Mouse (Mus musculus) CD4-positive, CD25-positive, alpha-beta regulatory T cell, adult 4 months (primary cell): ENCODE measurements around the gene Pigp. TPM values are rescaled to one million over a fixed set of nuclear protein-coding genes. Genes with fewer than 3 reads are reported as not detected.

ENCODE experiments used
- ATAC-seq: one replicate; pipeline ENCODE4 v1.8.0; 2017
- polyA plus RNA-seq, 2 experiments: library from polyadenylated mRNA; unstranded; fragments of 100-300 nt; shearing (Covaris generic); gene quantifications; one replicate each; pipeline ENCODE4 v1.2.1; 2017

Pigp gene
- polyA plus RNA-seq, result 10 to 100 TPM; 69.4 to 71.7 TPM

DNA sequence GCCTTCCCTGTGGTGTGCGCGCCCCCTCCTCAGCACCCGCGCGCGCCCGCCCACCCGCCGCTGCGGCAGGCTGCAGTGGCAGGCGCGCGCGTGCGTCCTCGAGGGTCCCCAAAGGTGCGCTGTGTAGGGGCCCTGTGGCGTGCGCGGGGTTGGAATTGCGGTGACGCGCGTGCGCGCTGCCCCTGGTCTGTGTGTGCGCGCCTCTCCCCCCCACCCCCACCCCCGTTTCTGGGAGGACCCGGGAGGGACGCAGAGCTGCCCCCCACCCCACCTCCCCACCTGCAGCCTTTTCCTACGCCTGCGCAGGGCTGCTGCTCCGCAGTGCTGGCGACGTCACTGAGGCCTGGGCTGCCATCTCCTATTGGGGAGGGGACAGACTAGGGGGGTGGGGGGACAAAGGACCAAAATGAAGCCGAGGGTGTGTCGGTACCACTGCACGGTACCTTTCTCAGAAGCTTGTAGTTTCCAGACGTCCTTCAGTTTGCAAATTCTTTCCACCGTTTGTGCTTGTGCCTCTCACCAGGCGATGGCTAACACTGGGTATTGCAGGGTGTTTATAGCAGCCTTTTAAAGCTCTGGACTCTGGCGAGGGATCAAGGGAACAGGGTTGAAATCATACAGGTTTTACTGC lies at the start of gene Pigp:
Gene Pigp (minus strand): TSS at position 542 of the 631 bp plus-strand sequence.
- peak; percentile 55 for ATAC-seq

DNA sequence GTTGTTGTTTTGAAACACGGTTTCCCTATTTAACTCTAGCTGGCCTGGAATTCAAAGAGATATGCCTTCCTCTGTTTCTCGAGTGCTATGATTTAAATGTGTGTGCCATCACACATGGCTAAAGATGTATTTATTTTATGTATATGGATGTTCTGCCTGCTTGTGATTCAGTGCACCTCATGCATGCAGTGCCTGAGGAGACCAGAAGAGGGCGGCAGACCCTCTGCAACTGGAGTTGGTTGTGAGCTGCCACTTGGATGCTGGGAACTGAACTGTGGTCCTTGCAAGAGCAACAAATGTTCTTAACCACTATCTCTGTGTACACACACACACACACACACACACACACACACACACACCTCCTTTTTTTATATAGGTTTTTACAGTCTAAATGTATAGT lies 48.9 kb upstream of the Pigp start:
- ATAC-seq, result no peak

DNA sequence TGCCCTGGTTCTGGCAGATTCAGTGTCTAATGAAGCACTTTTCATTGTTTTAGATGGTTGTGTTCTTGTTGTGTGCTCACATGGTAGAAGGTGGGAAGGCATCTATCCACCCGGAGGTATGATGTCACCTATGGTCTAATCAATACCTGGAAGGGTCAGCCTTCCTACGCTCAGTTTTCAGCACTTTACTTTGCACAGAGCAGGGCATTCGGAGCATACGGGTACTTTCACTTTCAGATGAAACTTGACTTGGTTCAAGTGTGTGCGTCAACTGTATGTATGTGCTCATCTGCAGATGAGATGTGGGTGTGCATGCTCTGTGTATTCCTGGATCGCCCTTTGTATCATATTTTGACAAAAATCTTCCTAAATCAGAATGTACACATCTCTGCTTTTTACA lies 42.5 kb upstream of the Pigp start:
- peak; percentile 87 for ATAC-seq

DNA sequence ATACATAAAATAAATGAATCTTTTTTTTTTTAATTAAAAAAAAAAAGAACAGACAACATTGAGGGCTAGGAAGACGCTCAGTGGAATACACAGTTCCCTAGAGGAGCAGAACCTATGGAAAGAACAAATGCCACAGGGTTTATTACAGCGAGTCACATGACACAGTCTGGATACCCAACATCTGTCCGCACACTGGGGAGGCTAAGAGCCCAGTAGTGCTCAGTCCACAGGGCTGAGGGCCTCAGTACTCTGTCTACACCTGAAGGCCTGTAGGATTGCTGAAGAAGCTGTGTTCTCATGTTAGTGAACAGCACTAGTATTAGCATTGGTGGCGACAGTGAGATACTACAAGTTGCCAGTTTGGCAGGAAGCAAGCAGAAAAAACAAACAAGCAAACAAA lies 41.1 kb upstream of the Pigp start:
- ATAC-seq, result peak; percentile 48

DNA sequence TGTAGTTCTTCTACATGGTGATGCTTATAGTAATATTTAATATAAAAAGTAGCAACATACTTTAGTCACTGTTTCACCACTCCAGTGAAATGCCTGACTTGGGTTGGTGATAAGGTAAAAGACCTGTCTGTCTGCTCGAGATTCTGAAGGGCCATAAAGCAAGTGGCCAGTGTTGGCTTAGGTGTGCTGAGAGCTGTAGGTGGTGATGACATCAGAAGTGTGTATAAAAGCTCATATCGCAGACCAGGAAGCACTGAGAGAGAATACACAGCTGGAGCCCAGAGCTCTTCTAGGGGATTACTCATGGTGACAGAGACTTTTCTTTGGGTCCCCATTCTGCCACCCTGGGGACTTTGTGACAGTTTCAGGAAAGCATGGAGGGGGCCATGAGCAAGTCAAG lies 40.6 kb upstream of the Pigp start:
- ATAC-seq, result no peak

DNA sequence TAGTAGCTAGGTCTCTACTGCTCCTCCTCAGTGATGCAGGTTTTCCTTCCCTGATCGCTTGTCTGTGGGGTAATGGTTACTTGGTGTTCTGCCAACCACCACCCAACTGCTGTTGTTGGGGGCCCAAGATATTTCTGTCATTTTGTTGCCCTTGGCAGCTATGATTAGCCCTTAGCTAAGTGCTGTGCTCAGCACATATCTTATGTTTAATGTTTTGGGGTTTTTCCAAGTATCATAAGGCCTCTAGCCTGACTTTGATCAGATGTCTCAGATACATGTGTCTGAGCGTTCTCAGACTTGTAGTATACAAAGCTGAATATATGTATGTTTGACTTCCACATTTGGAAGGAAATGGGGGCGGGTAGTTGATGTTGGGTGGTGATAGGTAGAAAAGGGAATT lies 39.6 kb upstream of the Pigp start:
- peak; percentile 18 for ATAC-seq

DNA sequence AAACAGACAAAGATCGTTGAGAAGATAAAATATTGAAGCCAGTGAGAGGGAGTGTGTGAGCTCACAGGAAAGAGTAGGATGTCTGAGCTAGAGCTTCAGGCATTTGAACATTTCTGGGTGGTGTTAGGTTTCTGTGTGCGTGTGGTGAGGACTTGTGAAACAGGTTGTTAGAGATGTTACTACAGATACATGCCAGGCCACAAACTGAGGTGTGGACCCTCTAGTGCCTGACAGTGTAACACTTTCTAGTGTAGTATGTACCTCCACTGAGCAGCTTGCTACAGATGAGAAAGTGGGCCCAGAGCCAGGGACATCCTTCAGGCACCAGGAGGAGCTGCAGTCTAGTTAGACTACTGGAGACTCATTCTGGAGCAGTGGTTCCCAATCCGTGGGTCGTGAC lies 30.5 kb upstream of the Pigp start:
- ATAC-seq, result peak; percentile 72

DNA sequence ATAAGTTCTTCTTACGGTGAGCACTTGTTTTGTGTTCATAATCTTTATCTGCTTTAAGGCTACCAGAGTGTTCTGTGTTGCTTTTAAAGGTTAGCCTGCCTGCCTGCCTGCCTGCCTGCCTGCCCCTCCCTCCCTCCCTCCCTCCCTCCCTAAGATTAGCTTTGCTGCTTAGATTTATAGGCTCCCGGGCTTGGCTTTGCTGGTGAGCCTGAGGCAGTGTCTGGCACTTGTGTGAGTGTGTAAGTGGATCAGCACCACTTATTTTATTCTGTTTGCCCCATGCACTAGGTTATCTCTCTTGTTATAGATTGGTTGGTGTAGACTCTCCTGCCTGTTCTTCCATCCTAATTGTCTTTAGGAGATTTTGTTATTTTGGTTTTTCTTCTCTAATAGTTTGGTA lies 30.0 kb upstream of the Pigp start:
- no peak for ATAC-seq

DNA sequence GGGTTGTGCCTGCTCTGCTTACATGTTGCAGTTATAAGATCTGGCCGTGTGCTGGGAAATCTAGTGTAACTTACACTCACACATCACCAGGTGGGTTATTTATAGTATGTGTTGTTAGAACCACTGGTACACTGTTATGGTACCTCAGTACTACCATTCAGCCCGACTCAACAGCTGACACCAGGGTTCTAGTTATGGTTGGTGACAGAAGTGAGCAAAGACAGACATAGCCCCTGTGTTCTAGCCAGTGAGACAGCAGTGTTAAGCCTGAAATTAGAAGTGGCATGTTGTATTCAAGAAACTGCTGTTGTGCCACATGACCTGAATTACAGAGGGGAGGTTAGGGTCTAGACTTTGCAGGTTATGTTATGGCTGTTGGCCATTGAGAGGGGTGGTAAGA lies 27.5 kb upstream of the Pigp start:
- no peak for ATAC-seq

DNA sequence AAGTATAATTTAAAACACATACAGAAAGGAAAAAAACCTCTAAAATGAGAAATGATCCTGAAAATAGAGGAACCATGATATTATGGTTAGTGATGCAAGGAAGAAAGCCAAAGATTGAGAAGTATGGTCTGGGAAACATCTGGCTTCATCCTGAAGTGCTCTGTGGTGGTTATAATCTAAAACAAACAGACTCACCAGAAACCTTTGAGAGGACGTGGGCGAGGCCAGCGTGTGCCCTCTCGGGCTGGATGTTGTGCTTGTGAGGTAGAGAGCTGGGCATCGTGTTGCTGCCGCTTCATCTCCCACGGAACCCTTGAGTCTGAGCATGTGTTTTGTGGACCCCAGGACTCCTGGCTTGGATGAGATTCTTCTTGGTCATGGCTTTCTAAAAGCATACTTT lies 25.0 kb upstream of the Pigp start:
- ATAC-seq, result no peak

DNA sequence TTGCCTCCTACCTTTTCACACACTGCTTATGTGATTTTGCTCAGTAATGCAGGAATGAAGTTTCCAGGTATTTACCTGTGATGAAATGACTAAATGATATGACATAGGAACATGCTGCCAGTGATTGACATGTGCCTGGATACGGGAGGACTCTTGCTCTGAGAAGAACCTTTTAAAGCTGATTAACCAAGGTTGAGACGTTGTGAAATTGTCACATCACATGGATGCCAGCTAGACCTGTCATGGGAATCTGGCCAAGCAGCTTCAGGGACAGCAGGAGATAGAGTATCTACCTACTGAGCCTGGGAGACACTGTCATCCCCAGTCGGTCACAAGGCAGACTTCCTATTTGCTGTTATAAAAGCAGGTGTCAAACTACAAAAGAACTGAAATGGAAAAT lies 23.4 kb upstream of the Pigp start:
- ATAC-seq, result no peak

DNA sequence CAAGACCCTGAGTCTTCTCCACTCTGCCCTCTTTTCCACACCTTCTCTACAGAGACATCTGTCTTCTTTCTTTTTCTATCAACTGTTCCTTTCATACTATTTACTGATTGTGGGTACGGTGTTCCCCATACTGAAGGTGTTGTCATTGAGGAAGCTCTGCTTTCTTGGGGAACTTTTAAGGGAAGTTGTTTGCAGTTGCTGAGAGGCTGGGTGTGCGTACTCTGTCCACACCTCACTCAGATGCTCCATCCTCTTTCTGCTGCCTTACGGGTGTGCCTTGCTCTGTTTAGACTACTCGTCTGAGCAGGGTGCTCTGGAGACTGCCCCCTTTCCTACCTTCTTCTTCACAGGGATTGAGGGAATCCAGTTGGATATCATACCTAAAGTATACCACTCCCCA lies 20.7 kb upstream of the Pigp start:
- ATAC-seq, result no peak

DNA sequence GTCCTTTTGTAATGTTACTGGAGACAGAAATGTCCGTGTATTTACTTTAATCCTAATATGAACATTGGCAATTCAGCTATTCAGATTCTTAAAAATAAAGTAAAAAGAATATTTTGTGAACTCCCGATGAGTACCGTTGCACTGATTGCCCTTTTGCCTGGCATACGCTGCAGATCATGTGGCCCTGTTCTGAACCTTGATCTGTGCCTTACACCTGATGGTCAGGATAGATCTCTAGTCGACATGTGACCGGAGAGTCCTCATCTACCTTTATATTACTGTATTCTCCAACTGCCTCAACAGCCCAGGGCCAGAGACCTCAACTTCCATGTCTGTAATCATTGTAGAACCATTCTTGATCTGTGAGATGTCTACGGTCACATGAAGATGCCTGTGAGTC lies 16.0 kb upstream of the Pigp start:
- no peak for ATAC-seq

DNA sequence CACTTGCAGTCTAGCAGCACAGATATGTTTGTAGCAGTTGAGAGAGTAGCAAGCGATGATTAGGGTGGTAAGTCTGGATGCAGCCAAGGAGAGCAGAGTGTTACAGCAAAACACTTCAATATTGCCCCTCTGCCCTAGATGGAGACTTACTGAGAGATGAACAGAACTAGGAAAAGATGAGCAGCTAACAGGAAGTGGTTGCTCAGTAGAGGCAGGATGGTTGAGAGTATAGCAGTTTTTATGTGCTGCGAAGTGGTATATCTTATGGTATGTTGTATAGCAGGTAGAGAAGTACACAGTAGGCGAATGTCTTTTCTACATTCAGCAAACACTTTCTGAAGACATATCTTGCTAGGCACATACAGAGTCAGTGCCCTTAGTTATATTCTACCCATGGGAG lies 11.6 kb upstream of the Pigp start:
- ATAC-seq, result peak; percentile 99

DNA sequence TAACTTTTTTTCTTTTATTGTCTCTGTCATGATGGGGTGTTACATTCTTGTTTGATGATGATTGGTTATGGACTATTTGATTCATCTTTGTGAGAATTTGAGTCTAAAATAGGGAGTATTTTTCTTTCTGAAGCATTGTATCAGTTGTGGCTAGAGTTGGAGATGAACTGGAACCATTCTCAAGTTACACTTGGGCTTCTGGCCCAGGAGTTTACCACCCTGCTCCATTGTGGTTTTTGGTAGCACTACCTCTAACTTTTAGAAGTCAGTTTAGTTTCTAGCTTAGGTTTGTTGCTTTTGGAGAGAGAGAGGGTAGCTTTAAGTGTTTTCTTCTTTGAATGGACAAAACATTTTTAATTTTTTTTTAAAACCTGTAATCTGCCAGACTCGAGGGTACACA lies 7.7 kb upstream of the Pigp start:
- ATAC-seq, result no peak

DNA sequence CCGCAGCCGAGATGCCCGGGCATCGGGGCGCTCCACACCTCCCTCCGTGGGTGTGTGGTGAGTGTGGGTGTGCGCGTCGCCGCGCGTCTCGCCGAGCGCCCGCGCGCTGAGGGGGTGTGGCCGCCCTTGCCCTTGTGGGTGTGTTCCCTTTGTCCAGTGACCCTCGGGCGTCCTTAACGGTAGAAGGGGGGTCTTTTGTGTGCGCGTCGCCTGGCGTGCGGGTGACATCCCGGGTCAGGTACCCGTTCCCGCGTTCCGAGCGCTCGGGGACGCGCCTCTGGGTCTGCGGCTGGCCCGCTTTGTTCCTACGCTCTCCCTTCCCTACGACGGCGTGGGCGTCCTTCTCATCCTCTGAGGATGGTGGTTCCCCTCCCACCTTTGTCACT lies 734 bp downstream of the Pigp start:
- ATAC-seq, result peak; percentile 54

DNA sequence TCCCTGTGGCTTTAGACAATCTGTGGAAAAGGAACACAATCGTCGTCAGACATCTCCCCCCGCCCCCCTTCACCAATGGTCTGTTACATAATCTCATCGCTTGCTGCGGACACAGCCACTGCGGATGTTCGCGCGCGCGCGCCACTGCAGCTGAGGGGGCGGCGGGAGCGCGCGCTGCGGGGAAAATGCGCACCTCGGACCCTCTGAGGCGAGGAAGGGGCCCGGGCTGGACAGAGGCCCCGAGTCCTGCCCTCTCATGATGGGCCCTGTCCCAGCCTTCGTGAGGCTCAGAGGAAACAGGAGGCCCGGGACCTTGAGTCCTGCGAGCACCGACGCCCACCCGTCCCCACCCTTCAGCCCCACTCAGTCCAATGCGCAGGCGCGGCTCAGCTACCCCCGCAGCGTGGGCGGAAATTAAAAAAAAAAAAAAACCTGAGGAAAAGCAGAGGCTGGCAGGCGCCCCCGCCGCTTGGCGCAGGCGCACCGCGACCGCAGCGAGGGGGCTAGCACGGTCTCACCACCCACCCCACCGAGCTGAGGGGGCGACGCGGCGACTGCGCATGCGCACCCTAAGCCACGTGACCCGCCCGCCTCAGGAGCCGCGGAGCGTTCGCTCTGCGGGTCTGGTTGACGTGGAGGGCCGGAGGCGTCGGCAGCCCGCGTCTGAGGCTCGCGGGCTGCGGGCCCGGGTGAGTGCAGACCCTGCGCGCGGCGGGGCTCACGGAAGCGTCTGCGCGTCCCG lies 1.3 kb downstream of the Pigp start, which contains the start of gene Ttc3:
Gene Ttc3 (plus strand): TSS at position 446 of the 742 bp plus-strand sequence.
- ATAC-seq, result peak; percentile 41

DNA sequence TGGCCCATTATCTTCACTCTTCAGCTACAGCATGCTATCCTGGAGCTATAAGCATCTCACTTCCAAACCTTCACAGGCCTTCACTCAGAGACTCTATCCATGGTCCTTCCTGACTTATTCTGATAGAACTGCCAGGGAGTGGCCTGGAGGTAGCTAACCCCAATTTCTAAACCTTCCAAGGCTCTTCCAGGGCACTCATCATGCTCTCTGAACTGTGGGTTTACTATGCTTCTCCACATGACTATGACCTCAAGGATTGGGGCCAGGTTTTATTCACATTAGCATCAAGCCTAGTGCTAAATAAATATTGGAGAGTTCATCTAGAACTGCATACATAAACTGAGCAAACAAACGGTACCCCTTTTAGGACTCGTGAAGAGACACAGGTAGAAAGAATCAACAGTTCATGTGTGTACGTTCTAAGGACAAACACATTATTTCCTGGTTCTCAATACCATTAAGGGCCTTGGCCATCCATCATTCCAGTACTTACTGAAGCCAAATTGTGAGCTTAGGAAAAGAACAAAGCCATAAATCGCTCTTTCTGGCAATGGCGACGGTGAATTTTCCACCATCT lies 2.0 kb downstream of the Pigp start:
- peak; percentile 3 for ATAC-seq

DNA sequence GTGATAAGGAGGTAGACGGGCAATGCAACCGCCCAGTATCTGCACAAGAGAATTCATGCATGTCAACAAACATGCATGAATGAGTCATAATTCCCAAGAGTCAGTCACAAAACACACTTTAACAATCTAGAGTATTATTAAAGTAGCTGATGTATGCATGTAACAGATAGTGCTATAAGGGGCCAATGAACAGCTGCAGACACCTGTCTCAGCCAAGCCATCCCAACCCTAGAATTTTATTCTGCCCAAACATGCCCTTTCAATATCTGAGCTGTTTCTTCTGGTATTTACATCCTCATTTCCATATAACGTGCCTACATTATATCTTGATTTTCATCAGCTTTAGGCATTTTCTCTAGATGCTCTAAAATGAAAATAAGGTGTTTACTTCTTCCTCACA lies 6.2 kb downstream of the Pigp start:
- no peak for ATAC-seq

DNA sequence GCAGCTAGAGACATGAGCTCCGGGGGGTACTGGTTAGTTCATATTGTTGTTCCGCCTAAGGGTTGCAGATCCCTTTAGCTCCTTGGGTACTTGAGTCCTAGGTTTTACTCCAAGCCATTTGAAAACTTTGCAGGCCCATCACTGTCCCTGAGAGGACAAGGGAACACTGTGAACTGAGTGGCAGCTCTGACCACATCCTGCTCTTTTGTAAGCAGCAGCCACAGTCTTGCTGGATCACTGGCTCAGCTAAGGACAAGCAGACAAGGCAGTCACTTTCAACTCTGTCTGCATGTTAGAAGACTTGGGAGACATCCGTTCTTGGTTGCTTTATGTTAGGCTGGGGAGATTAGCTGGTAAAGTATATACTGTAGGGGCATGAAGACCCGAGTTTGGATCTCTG lies 7.8 kb downstream of the Pigp start:
- no peak for ATAC-seq

DNA sequence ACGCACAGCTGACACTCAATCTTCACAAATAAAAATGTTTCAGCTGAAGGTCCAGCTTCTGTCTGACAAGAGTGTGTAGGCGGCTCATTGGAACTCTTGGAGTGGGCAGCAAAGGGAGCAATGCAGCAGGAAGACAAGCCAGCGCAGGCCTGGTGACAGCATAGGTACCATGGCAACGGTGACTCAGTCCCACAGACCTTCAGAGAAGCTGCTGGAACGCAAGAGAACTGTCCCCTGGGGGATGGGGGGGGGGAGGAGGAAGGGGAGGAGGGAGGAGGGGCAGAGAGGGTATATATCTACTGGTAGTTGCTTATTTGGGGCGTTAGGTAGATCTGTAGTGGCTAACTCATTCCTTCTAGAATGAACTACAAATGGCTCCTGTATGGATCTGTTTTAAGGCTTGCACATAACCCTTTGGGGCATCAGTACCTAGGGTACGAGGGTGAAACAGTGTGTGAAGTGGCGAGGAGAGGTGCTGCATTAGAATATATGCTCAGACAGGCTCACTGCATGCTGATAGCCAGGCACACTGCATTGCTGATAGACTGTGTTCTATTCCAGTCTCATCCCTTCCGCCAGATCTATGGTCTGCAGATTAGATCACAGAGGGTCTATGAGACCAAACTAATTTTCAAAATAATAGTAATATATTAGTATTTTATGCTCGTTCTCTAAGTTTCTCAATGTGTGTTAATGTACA lies 9.3 kb downstream of the Pigp start:
- ATAC-seq, result no peak

DNA sequence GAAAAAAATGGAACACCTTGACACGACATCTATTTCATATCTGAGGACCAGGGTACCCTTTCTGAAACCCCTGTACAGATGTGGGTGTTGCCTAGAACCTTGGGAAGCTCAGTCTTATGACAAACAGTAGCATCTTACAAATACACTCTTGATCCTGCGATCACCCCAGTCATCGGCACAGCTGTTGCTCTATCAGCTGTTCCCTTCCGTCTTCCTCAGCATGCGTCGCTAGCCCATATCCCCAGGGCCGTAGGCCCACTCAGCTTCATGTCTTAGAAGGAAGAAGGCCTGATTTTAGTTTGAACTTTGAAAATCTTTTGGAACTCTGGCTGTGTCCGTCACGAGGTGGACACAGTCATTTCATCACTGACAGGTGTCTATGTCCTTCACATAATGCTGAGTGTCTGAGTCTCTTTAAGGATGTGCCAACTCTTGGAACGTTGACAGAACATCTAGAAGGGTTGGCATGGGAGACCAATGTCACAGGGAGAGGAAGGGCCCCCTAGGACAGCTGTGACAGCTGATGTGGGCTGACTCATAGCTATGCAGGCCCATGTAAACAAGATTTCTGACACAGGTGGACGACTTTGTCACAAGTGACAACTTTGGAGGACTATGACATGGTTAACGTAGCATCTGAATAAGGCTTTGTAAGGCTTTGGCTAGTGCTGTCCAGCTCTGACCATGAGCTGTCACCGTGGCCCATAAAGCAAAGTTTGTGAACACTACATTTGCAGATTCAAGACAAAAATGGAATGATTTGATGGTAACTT lies 10.9 kb downstream of the Pigp start:
- no peak for ATAC-seq

DNA sequence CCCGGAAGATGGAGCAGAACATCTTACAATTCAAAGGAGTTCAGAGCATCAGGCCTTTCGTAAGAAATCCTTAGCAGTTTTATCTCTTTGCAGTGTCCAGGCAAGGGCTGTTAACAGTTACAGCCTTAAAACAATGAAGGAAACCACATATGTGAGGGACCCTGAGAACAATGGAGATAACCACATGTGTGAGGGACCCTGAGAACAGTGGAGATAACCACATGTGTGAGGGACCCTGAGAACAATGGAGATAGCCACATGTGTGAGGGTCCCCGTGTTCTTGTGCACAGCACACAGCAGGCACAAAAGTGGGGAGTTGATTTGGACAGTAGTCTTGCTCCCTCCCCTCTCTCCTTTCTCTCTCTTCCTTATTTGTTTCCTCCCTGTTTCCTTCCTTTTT lies 13.6 kb downstream of the Pigp start:
- ATAC-seq, result no peak
